Mouse (Mus musculus): ENCODE results near the gene Umad1.

Gene Umad1

DNA sequence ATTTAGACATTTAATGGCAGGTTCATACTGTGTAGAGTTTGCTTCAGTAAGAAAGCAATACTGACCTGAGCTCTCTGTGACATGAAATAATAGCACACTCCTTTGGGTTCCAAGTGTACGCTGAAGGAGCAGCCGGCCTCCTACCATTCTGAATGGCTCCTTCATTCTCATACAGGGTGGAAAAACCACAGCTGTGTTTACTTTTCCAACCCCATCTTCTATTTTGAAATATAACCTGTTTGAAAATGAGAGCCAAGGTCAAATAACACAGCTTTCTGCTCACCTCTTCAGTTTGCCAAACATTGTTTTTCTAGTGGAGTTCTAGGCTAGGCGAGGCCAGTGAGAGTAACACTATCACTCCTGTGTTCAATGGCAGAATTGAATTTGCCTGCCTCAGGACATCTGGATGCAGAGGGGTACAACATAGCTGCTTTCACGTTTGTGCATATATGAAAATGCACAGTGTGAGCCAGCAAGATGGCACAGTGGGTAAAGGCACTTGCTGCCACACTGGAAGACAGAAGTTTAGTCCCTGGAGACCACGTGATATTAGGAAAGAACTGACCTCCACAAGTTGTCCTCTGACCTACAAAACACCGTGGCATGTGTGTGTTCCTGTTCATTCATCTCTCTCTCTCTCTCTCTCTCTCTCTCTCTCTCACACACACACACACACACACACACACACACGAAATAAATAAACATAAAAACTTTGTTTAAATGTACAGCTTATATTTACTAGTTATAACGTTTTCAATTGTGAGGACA is 157.9 kb downstream of the Umad1 start:
- no peak for DNase-seq (ENCODE audit: low spot score)

DNA sequence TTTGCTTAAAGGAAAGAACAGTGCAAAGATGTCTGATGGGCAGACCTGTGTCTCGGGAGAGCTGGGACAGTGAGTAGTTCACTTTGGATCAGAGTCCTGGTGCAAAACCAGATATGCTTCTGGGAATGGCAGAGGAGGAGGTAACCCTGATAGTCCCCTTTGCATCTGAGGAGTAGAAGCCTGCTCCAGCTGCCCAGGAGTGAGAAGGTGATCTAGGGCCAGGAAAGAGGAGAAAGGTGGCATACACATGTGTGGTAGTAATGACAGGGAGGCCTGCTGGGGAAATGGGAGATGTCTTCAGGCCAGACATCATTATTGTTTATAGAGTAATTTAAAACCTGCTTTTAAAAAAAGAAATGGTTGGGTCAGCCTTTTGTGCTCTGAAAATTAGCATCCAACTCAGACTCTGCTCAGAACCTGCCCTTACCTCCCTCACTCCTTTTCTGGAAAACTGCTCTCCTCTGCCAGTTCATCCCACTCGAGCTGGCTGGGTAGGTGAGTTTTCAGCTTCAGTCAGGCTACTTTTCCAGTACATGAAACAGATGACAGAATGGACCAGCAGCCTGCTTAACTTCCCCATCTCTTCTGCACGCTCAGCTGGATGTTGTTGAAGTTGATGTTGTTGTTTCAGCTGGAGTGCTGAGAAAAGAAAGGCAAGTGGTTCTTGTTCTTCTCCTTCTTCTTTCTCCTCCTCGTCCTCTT is 160.5 kb downstream of the Umad1 start:
- no peak for DNase-seq (ENCODE audit: low spot score)

GRCm38 (mm10) chr6:8420187-8420503 is 161.1 kb downstream of the Umad1 start:
- no peak for DNase-seq (ENCODE audit: low spot score)

DNA sequence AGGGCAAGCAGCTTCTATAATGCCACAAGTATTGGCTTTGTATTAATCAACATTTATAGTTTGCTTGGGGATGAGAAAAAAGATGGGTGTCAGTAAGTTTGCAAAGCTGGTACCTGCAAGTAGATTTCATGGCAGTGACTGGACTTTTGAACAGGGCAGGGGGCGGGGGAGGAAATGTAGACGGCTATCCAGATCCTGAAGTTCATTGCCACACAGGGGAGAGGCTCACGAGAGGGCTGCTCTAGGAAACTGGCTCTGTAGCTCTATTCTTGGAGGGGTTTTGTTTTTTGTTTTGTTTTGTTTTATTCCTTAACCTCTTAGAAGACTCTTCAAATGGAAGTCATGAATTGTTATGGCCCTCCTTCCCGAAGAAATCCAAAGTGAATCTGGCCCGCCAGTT is 162.3 kb downstream of the Umad1 start:
- no peak for DNase-seq (ENCODE audit: low spot score)

- no peak for DNase-seq (ENCODE audit: low spot score)
These were observed 163.0 kb downstream of the Umad1 start for GRCm38 (mm10) chr6:8421959-8422581.

DNA sequence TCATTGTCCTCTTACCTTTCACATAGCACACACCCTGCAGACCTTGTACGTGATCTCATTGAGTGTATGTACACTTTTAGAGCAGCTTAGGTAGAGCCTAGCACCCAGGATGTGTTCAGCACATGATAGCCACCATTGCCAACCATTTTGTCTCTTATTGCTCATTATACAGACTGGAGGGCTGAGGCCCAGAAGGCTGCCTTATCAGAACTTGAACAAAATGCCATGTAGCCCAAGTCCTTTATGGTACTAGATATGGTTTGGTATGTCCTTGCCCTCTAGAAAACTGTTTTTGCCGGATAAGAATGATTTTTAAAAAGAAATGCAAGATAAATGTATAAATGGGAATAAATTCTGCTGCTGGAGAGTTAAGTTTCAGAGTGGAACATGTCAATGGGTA is 164.1 kb downstream of the Umad1 start:
- no peak for DNase-seq (ENCODE audit: low spot score)

DNA sequence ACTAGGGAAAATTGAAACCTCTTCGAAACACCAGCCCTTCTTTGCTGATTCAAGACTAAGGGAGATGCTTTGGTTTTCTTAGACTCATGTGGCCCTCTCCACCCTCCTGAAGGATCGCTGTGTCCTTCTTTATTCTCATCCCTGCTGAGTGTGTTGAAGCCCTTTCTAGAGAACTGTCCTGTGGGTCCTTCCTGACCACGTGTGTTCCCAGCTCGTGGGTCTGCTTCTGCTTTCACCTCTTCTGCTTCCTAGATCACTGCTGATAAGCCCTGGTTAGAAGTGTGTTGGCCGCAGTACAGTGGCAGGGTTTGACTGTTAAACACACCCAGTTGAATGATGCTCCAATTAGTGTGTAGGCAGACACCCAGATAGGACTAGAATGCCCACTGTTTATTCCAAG is 168.6 kb downstream of the Umad1 start:
- no peak for DNase-seq (ENCODE audit: low spot score)

GRCm38 (mm10) chr6:8430610-8431234 is 171.6 kb downstream of the Umad1 start:
- no peak for DNase-seq (ENCODE audit: low spot score)

DNA sequence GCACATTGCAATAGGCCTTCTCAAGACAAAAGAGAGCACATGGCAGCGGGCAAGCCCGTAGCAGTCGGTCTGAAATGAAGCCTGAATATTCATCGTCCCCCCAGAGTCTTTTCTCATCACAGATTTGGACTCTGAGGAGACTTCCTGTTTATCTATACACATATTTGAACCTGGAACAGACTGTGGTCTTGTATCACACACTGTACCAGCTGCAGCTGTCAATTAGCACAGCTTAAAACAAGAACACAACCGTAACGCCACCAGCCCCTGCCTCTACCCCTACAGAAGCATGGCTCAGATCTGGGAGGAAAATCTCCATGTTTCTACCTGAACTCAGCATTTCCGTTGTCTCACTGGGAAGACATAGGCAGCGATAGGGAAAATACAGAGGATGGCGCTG is 174.1 kb downstream of the Umad1 start:
- no peak for DNase-seq (ENCODE audit: low spot score)

GRCm38 (mm10) chr6:8437937-8438336 is 178.8 kb downstream of the Umad1 start:
- DNase-seq (ENCODE audit: low spot score), result no peak

DNA sequence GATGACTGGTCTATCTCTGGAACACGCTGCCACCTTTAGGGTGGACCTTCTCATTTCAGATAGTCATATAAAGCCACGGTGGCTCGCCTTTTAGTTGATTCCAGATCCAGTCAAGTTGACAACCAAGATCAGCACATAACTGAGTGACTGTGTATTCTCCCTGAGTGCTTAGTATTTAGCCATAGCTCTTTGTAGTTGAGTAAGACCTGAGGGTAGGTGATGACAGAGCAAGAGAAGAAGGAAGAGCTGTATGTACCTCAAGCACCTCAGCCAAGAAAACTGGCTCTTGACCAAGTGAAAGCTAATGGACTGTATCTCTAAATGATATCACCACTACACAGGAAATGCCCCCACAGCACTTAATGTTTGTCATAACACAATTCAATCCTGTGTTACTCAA is 182.7 kb downstream of the Umad1 start:
- no peak for DNase-seq (ENCODE audit: low spot score)

- DNase-seq (ENCODE audit: low spot score), result no peak
These were observed 187.7 kb downstream of the Umad1 start for GRCm38 (mm10) chr6:8446786-8447185.

- no peak for DNase-seq (ENCODE audit: low spot score)
These were observed 196.5 kb downstream of the Umad1 start for GRCm38 (mm10) chr6:8455599-8455998.

- DNase-seq (ENCODE audit: low spot score), result no peak
These were observed 199.5 kb downstream of the Umad1 start for GRCm38 (mm10) chr6:8458596-8458995.

GRCm38 (mm10) chr6:8462447-8462846 is 203.4 kb downstream of the Umad1 start:
- DNase-seq (ENCODE audit: low spot score), result no peak

- DNase-seq (ENCODE audit: low spot score), result no peak
These were observed 206.3 kb downstream of the Umad1 start for GRCm38 (mm10) chr6:8465388-8465787.

- no peak for DNase-seq (ENCODE audit: low spot score)
These were observed 206.9 kb downstream of the Umad1 start for GRCm38 (mm10) chr6:8465985-8466384.

GRCm38 (mm10) chr6:8467667-8468337 is 208.7 kb downstream of the Umad1 start:
- no peak for DNase-seq (ENCODE audit: low spot score)

GRCm38 (mm10) chr6:8469918-8470317 is 210.8 kb downstream of the Umad1 start:
- DNase-seq (ENCODE audit: low spot score), result no peak

DNA sequence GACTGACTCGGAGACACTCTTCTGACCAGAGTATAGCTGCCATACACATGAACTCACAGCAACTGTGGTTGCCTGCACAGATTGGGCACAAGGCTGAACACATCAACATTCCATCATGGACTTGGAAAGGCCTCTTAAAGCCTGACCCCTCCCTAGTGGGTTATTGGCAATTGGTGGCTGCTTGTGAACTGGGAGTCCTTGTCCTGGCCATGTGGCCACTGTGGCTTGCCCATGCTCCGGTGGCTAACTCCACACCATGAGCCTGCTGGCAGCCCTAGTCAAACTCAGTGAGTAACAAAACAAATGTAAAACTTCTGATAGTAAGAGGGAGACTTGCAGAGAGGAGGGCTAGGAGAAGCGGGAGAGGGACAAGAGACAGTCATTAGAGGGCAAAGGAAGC is 213.0 kb downstream of the Umad1 start:
- no peak for DNase-seq (ENCODE audit: low spot score)

- DNase-seq (ENCODE audit: low spot score), result no peak
These were observed 213.8 kb downstream of the Umad1 start for GRCm38 (mm10) chr6:8472915-8473314.

GRCm38 (mm10) chr6:8473498-8473897 is 214.4 kb downstream of the Umad1 start:
- DNase-seq (ENCODE audit: low spot score), result no peak
